Mouse (Mus musculus): ENCODE measurements at regions not wholly inside any gene's neighbourhood (a gene's known extent, or its start where the extent isn't known, plus 50 kb on each side); places are given as distances from the start of the nearest gene placed in this dataset.

DNA sequence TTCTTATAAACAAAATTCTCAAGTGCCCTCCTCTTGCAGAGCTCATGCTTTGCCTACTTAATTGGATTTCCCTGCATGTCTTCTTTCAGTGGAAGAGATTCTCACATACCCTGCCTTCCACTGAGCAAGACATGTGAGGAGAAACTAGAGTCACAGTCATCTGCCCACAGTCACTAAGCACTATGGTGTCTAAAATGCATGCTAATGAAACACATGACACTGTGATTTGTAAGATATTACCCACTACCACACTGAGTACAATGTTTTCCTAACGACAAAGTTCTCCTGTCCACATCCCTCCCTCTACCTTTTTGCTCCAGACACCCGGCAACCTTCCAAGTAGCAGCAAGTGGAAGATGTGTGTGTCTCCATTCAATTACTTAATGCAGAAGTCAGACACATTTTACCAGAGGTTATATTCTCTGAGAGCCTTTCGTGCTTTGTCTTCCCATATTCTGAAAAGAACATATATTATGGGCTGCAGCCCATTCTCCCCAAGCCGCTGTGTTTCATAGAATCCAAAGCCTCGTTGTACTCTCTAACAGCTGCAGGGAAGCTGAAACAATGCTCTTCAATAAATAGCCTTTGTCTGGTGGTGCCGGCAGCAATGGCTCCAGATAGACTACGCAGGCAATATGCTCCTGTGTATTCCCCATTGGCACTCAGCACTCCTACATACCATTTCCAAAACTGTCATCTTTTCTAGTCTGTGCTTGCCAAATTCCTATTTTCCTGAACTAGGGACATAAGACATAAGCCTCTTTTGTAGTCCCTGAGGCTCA, 670.7 kb downstream of the Poteg start:
- H3K9ac ChIP-seq (ENCODE audit: insufficient read depth, low read depth), result no peak overlapping the region
- H3K4me3 ChIP-seq (replicated peaks in 1 of 3; ENCODE audit: low read depth in 2 of 3, low read length in 2 of 3, poor library complexity in 1 of 3), result no peak overlapping the region
- H3K27me3 ChIP-seq (replicated peaks), result no peaks in the 10 kb centered on the region
- H3K4me2 ChIP-seq (ENCODE audit: insufficient read depth, low read depth, poor library complexity, severe bottlenecking), result no peak overlapping the region
- in situ Hi-C loops (cut with MboI; ENCODE audit: low pct_ligation_motif_present, low pct_unique_long_range_greater_than_20kb, low sequenced_read_pairs), result no loop called here
- dilution Hi-C loops (cut with MboI; ENCODE audit: extremely low pct_ligation_motif_present, extremely low pct_unique_long_range_greater_than_20kb, low sequenced_read_pairs), result no loop called here
- H3K27ac ChIP-seq (ENCODE audit: insufficient read depth, low read depth), result no peak overlapping the region
- DNase-seq (ENCODE audit: extremely low read depth), result no peak
- peaks cover 43% of the 10 kb centered on the region for H3K9me3 ChIP-seq (replicated peaks; ENCODE audit: low read length)
- no peak for TF ChIP-seq POLR2AphosphoS2 (IDR thresholded peaks at IDR 0.05; ENCODE audit: low read depth, low read length)
- TF ChIP-seq ELF1 (IDR thresholded peaks at IDR 0.05; ENCODE audit: low read depth, low read length), result no peak
- no peak for TF ChIP-seq MAZ (IDR thresholded peaks at IDR 0.05; ENCODE audit: low read depth, low read length)
- no peak for TF ChIP-seq MEF2A (IDR thresholded peaks at IDR 0.05; ENCODE audit: borderline replicate concordance, low read depth, low read length)
- TF ChIP-seq TCF12 (IDR thresholded peaks at IDR 0.05; ENCODE audit: low read depth, low read length), result no peak
- TF ChIP-seq NELFE (IDR thresholded peaks at IDR 0.05; ENCODE audit: low read depth, low read length), result no peak
- no peak for TF ChIP-seq USF1 (IDR thresholded peaks at IDR 0.05; ENCODE audit: low read depth, low read length)
- no peak for TF ChIP-seq MYC (IDR thresholded peaks at IDR 0.05; ENCODE audit: low read depth, low read length)
- no peak for TF ChIP-seq HCFC1 (IDR thresholded peaks at IDR 0.05; ENCODE audit: low read depth, low read length)
- TF ChIP-seq PAX5 (IDR thresholded peaks at IDR 0.05; ENCODE audit: low read length), result no peak
- TF ChIP-seq CHD2 (IDR thresholded peaks at IDR 0.05; ENCODE audit: low read length), result no peak
- TF ChIP-seq JUN (IDR thresholded peaks at IDR 0.05; ENCODE audit: insufficient read depth, low read depth, low read length), result no peak
- TF ChIP-seq GABPA (IDR thresholded peaks at IDR 0.05; ENCODE audit: insufficient replicate concordance, low read depth, low read length), result no peak
- no peak for TF ChIP-seq TBP (conservative IDR thresholded peaks at IDR 0.05; ENCODE audit: low read depth, low read length)
- no peaks in the 10 kb centered on the region for H3K79me2 ChIP-seq (replicated peaks; ENCODE audit: control insufficient read depth, extremely low read depth, insufficient read depth, poor library complexity, severe bottlenecking)
- H3K36me3 ChIP-seq (replicated peaks in 1 of 2; ENCODE audit: control insufficient read depth in 1 of 2, insufficient read depth in 1 of 2, low read length in 1 of 2), result no peaks in the 10 kb centered on the region
- no peaks in the 10 kb centered on the region for H3K4me1 ChIP-seq (ENCODE audit: control insufficient read depth in 1 of 2, insufficient read depth in 2 of 2)

DNA sequence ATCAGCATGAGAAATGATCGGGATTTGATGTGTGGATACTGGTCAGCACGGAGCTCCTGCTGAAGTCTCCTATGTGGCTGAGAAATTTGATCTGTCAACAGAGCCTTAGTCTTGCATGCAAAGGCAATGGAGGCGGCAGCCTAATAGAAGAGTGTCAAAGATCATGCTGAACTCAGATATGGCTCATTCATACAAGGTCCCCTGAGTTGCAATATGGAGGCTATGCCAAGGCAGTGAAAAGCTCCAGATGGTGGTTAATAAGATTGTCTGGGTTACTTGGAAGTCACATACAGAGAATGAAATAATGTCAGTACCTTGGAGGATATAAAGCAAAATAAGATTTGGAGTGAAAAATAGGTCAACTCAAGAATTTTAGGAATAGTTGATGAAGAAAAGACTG, 677.6 kb downstream of the Poteg start:
- Histone ChIP-seq H3K27me3 (replicated peaks) (no peaks in the 10 kb centered on the region), H3K4me1 (ENCODE audit: control insufficient read depth in 1 of 2, insufficient read depth in 2 of 2) (no peaks in the 10 kb centered on the region), H3K79me2 (replicated peaks; ENCODE audit: control insufficient read depth, extremely low read depth, insufficient read depth, poor library complexity, severe bottlenecking) (no peaks in the 10 kb centered on the region), H3K4me3 (replicated peaks in 1 of 3; ENCODE audit: low read depth in 2 of 3, low read length in 2 of 3, poor library complexity in 1 of 3) (no peak overlapping the region), H3K27ac (ENCODE audit: insufficient read depth, low read depth) (no peak overlapping the region), H3K9me3 (replicated peaks; ENCODE audit: low read length) (peaks cover 18% of the 10 kb centered on the region), H3K36me3 (replicated peaks in 1 of 2; ENCODE audit: control insufficient read depth in 1 of 2, insufficient read depth in 1 of 2, low read length in 1 of 2) (no peaks in the 10 kb centered on the region), H3K9ac (ENCODE audit: insufficient read depth, low read depth) (no peak overlapping the region), H3K4me2 (ENCODE audit: insufficient read depth, low read depth, poor library complexity, severe bottlenecking) (no peak overlapping the region)
- DNase-seq (ENCODE audit: extremely low read depth), result no peak
- TF ChIP-seq MAFK (IDR thresholded peaks at IDR 0.05; ENCODE audit: insufficient replicate concordance, low read length), result no peak
- no peak for TF ChIP-seq JUND (conservative IDR thresholded peaks at IDR 0.05; ENCODE audit: low read depth, low read length)
- no peak for TF ChIP-seq PAX5 (IDR thresholded peaks at IDR 0.05; ENCODE audit: low read length)
- TF ChIP-seq POLR2AphosphoS2 (IDR thresholded peaks at IDR 0.05; ENCODE audit: low read depth, low read length), result no peak
- TF ChIP-seq UBTF (IDR thresholded peaks at IDR 0.05; ENCODE audit: low read depth, low read length), result no peak
- TF ChIP-seq JUN (IDR thresholded peaks at IDR 0.05; ENCODE audit: insufficient read depth, low read depth, low read length), result no peak
- no peak for TF ChIP-seq CHD2 (IDR thresholded peaks at IDR 0.05; ENCODE audit: low read length)
- TF ChIP-seq MYC (IDR thresholded peaks at IDR 0.05; ENCODE audit: low read depth, low read length), result no peak
- no peak for TF ChIP-seq E2F4 (IDR thresholded peaks at IDR 0.05; ENCODE audit: insufficient replicate concordance, low read depth, low read length)
- no peak for TF ChIP-seq USF2 (conservative IDR thresholded peaks at IDR 0.05; ENCODE audit: low read depth, low read length)
- TF ChIP-seq RCOR1 (conservative IDR thresholded peaks at IDR 0.05; ENCODE audit: low read depth, low read length), result no peak
- TF ChIP-seq RAD21 (IDR thresholded peaks at IDR 0.05; ENCODE audit: low read depth, low read length), result no peak
- TF ChIP-seq ZC3H11A (IDR thresholded peaks at IDR 0.05; ENCODE audit: low read depth, low read length), result no peak
- dilution Hi-C loops (cut with MboI; ENCODE audit: extremely low pct_ligation_motif_present, extremely low pct_unique_long_range_greater_than_20kb, low sequenced_read_pairs), result no loop called here
- in situ Hi-C loops (cut with MboI; ENCODE audit: low pct_ligation_motif_present, low pct_unique_long_range_greater_than_20kb, low sequenced_read_pairs), result no loop called here
